Comparison of ENCODE assay signal across 8 mouse cellular contexts in the genomic region with DNA sequence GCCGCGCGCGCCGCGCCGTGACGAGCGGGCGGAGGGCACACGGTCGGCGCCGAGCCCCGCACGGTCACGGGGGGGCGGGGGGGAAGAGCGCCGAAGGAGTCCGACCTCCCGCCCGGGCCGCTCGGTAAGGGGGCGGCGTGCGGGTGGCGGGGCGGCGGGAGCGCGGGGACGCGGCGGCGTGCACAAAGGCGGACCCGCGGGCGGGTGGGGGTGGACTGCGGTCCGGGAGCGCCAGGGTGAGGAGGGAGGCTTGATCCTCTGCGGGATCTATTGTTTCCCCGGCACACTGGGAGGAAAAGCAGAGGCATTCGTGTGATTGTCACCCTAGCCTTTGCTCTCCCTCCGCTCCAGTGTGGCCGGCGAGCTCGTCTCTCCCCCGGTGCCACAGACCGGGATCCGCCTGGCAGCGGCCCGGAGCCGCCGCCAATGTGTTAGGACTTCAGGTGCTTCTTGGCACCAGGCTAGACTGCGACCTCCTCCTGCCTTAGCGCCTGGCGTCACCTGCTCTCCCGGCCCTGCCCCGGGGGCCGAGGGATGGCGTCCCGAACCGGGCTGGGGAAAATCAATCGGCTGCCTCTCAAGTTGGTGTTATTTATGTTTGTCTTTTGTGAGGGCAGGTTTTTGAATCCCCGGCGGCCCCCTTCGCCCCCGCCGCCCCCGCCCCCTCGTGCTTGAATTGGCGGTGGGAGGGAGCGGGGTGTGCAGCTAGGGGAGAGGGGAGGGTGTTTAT. TPM values are rescaled to one million over a fixed set of nuclear protein-coding genes. Genes with fewer than 3 reads are reported as not detected.
A peak's percentile ranks its signal among the peaks of the same experiment; 100 is the strongest.
DNase-seq lines count a peak whose midpoint lies in the region; ATAC-seq and TF ChIP-seq lines count a peak whose summit lies in the region.

No protein-coding gene starts in this region.

- peak; percentile 76 for DNase-seq in adrenal gland, postnatal 10 days
- DNase-seq in cerebellum, adult 9-11 months = peak; percentile 84
- peak; percentile 31 to 40 for DNase-seq in frontal cortex, postnatal 14 days (ENCODE audit: low spot score in 2 of 2)
- DNase-seq in left cerebral cortex, adult 2 months (ENCODE audit: extremely low spot score in 1 of 2, low spot score in 2 of 2) = peak; percentile 48 to 54
- DNase-seq in lung, postnatal 36 days = peak; percentile 37
- DNase-seq in retina, postnatal 1 day = peak; percentile 80
- DNase-seq in thymus, postnatal 36 days = no peak

- no peaks in the 10 kb centered on the region for H3K27me3 ChIP-seq in hindbrain, embryonic 13.5 days

- peak overlapping the region; percentile 98 for H3K27ac ChIP-seq in hindbrain, embryonic 13.5 days
- H3K27ac ChIP-seq in left cerebral cortex, adult 2 months = peak overlapping the region; percentile 98

- peak overlapping the region; percentile 71 for H3K4me2 ChIP-seq in hindbrain, embryonic 13.5 days

- H3K4me1 ChIP-seq in hindbrain, embryonic 13.5 days (replicated peaks) = peaks cover 50% of the 10 kb centered on the region

- peak; percentile 90 for ATAC-seq in hindbrain, embryonic 13.5 days (ENCODE audit: low FRiP score)

- intact Hi-C loops in left cerebral cortex, adult 2 months (cut with DNase I) = loop anchor here (2.0 to 5.0 kb wide), 4 partner anchors 69 to 479 kb away; a partner anchor contains a TSS

- peak overlapping the region; percentile 96 for H3K9ac ChIP-seq in hindbrain, embryonic 13.5 days

- H3K4me3 ChIP-seq in hindbrain, embryonic 13.5 days = peak overlapping the region; percentile 69
- H3K4me3 ChIP-seq in left cerebral cortex, adult 2 months = peak overlapping the region; percentile 86

- TF ChIP-seq CTCF in left cerebral cortex, adult 2 months (IDR thresholded peaks at IDR 0.05) = no peak

- H3K36me3 ChIP-seq in hindbrain, embryonic 13.5 days = no peaks in the 10 kb centered on the region

- no peaks in the 10 kb centered on the region for H3K9me3 ChIP-seq in hindbrain, embryonic 13.5 days

- under 1% methylated on average over 50 of the region's 77 CpGs for WGBS in hindbrain, embryonic 13.5 days

RNA-seq across cellular contexts. Expression of a gene that starts 0.8 kb away (rescaled TPM):
- total RNA-seq in adrenal gland, postnatal 10 days (2021) = 10 to 100 TPM; 31.6 to 49.9 TPM
- polyA plus RNA-seq in hindbrain, embryonic 13.5 days (2015; fragmentation: Nextera tagmentation; extraction: Ambion mirVana) = 42.0 and 43.5 TPM in 2 replicates
- 100 to 1,000 TPM; 194 TPM for total RNA-seq in left cerebral cortex, adult 2 months (2021)

Comparison
In these comparisons a context has a peak if more than half of its experiments do, and no peak if none do; other contexts are left out.
1. DNase-seq: peak in adrenal gland, postnatal 10 days (single experiment), cerebellum, adult 9-11 months (single experiment), frontal cortex, postnatal 14 days (2 of 2), left cerebral cortex, adult 2 months (2 of 2), lung, postnatal 36 days (single experiment) and retina, postnatal 1 day (single experiment); none in thymus, postnatal 36 days (0 of 2).